Mouse (Mus musculus) liver, embryonic 12.5 days (tissue): ENCODE measurements around the gene Pnmal1. TPM values are rescaled to one million over a fixed set of nuclear protein-coding genes. Genes with fewer than 3 reads are reported as not detected.
"Not testable (repeated sequence)": the region's sequence is repeated elsewhere in the genome, so short reads cannot be mapped to it uniquely, and the experiment has no call there.

Experiments used
- ATAC-seq: fragments of 200-750 bp; cut with Nextera tagmentation; 2 replicates; pipeline ENCODE4 v1.8.0; 2017; ENCODE audit warnings: moderate number of reproducible peaks, mild to moderate bottlenecking, moderate library complexity
- H3K27ac ChIP-seq: fragments of 300-500 bp; sonication (generic); 2 replicates; pipeline ENCODE4 v1.5.1; 2016; ENCODE audit warnings: mild to moderate bottlenecking
- H3K27me3 ChIP-seq: fragments of 300-500 bp; sonication (generic); replicated peaks from 2 replicates; pipeline ENCODE4 v1.6.1; 2016; ENCODE audit warnings: mild to moderate bottlenecking, moderate library complexity
- H3K36me3 ChIP-seq: fragments of 300-500 bp; sonication (generic); 2 replicates; pipeline ENCODE4 v1.6.1; 2016; ENCODE audit warnings: mild to moderate bottlenecking, moderate library complexity
- H3K4me1 ChIP-seq: fragments of 300-500 bp; sonication (generic); 2 replicates; pipeline ENCODE4 v1.6.1; 2016
- H3K4me2 ChIP-seq: fragments of 300-500 bp; sonication (generic); 2 replicates; pipeline ENCODE4 v1.6.1; 2016; ENCODE audit warnings: mild to moderate bottlenecking, moderate library complexity
- H3K4me3 ChIP-seq: fragments of 300-500 bp; sonication (generic); 2 replicates; pipeline ENCODE4 v1.5.1; 2016; ENCODE audit warnings: mild to moderate bottlenecking, moderate library complexity
- H3K9ac ChIP-seq: fragments of 300-500 bp; sonication (generic); 2 replicates; pipeline ENCODE4 v1.6.1; 2016; ENCODE audit warnings: mild to moderate bottlenecking, moderate library complexity
- H3K9me3 ChIP-seq: fragments of 300-500 bp; sonication (generic); replicated peaks from 2 replicates; pipeline ENCODE4 v1.6.1; 2016; ENCODE audit warnings: mild to moderate bottlenecking, moderate library complexity
- WGBS: fragments of 180-500 bp; shearing (Covaris S2); methylation state at CpG from one replicate; pipeline ENCODE4 v1.1.7; 2016; ENCODE audit not compliant: insufficient replicate concordance; 5-methylcytosine and 5-hydroxymethylcytosine counted together
- polyA plus RNA-seq: library from polyadenylated mRNA; unstranded; fragments of >200 nt; fragmentation: Nextera tagmentation; extraction: Ambion mirVana; gene quantifications from 2 replicates; pipeline ENCODE4 v1.2.1, GENCODE M21; 2016

Pnmal1 gene
- polyA plus RNA-seq, 1 experiment from 2014 or later = 0.05 TPM

DNA sequence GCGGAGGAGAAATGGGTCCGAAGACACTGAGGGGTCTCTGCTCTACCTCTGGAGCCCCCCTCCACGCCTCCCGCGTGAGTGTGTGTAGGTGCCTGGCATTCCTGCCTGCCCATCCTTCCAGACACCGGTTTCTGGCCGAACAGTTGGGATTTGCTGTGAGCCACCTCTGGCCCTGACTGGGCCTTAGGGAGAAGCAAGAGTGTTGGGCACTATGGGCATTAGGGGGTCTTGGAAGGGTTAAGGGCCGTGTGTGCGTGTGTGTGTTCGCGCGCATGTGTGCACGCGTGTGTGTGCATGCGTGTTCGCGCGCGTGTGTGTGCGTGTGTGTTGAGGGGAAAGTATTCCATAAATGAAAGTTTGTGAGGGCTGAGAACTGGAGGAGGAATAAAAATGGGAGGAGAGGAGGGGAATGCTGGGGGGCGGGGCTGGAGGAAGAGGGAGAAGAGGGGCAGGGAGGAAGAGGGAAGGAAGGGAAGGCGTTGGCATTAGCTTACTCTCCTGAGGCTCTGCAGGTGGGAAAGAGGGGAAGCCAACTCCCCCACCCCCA, 12.1 kb upstream of the Pnmal1 start:
- 22% methylated on average over 21 of the region's 22 CpGs for WGBS
- ATAC-seq = no peak
- peaks cover 33% of the 10 kb centered on the region for H3K4me1 ChIP-seq
- H3K36me3 ChIP-seq = no peaks in the 10 kb centered on the region
- H3K9ac ChIP-seq = no peak overlapping the region
- peak overlapping the region; percentile 45 for H3K4me2 ChIP-seq
- peaks cover 87% of the 10 kb centered on the region for H3K27me3 ChIP-seq
- H3K4me3 ChIP-seq = 0 out of 2 replicates have a peak overlapping the region, but pooled peaks have one; percentile 20
- no peaks in the 10 kb centered on the region for H3K9me3 ChIP-seq
- H3K27ac ChIP-seq = no peak overlapping the region

- H3K4me3 ChIP-seq = no peak overlapping the region
- peaks cover 82% of the 10 kb centered on the region for H3K27me3 ChIP-seq
- no peak overlapping the region for H3K4me2 ChIP-seq
- peaks cover 33% of the 10 kb centered on the region for H3K4me1 ChIP-seq
- no peak overlapping the region for H3K27ac ChIP-seq
- H3K9ac ChIP-seq = no peak overlapping the region
- no peaks in the 10 kb centered on the region for H3K9me3 ChIP-seq
- WGBS = 10% methylated on average over 4 of the region's 4 CpGs
- H3K36me3 ChIP-seq = no peaks in the 10 kb centered on the region
- no peak for ATAC-seq
Measured at GRCm38 (mm10) chr7:16947959-16948361, 11.5 kb upstream of the Pnmal1 start.

GRCm38 (mm10) chr7:16948923-16949458, 10.5 kb upstream of the Pnmal1 start:
- Histone ChIP-seq H3K4me1 (peaks cover 33% of the 10 kb centered on the region), H3K27me3 (peaks cover 71% of the 10 kb centered on the region), H3K9ac (no peak overlapping the region), H3K36me3 (no peaks in the 10 kb centered on the region), H3K4me3 (no peak overlapping the region), H3K27ac (no peak overlapping the region), H3K4me2 (no peak overlapping the region), H3K9me3 (no peaks in the 10 kb centered on the region)
- WGBS = 41% methylated on average over 8 of the region's 8 CpGs
- ATAC-seq = no peak

GRCm38 (mm10) chr7:16949908-16950841, 9.3 kb upstream of the Pnmal1 start:
- H3K4me2 ChIP-seq = peak overlapping the region; percentile 61
- H3K4me1 ChIP-seq = peaks cover 21% of the 10 kb centered on the region
- H3K9ac ChIP-seq = no peak overlapping the region
- H3K27ac ChIP-seq = no peak overlapping the region
- 8% methylated on average over 29 of the region's 29 CpGs for WGBS
- no peaks in the 10 kb centered on the region for H3K9me3 ChIP-seq
- peaks cover 60% of the 10 kb centered on the region for H3K27me3 ChIP-seq
- H3K4me3 ChIP-seq = peak overlapping the region; percentile 30
- H3K36me3 ChIP-seq = no peaks in the 10 kb centered on the region
- peak; percentile 36 for ATAC-seq

- H3K36me3 ChIP-seq = no peaks in the 10 kb centered on the region
- peaks cover 51% of the 10 kb centered on the region for H3K27me3 ChIP-seq
- 25% methylated on average over 18 of the region's 18 CpGs for WGBS
- no peak overlapping the region for H3K27ac ChIP-seq
- H3K4me2 ChIP-seq = 0 out of 2 replicates have a peak overlapping the region, but pooled peaks have one; percentile 0
- H3K9me3 ChIP-seq = no peaks in the 10 kb centered on the region
- H3K4me3 ChIP-seq = no peak overlapping the region
- peak; percentile 66 for ATAC-seq
- no peak overlapping the region for H3K9ac ChIP-seq
- peaks cover 21% of the 10 kb centered on the region for H3K4me1 ChIP-seq
Measured at GRCm38 (mm10) chr7:16950861-16951635, 8.4 kb upstream of the Pnmal1 start.

DNA sequence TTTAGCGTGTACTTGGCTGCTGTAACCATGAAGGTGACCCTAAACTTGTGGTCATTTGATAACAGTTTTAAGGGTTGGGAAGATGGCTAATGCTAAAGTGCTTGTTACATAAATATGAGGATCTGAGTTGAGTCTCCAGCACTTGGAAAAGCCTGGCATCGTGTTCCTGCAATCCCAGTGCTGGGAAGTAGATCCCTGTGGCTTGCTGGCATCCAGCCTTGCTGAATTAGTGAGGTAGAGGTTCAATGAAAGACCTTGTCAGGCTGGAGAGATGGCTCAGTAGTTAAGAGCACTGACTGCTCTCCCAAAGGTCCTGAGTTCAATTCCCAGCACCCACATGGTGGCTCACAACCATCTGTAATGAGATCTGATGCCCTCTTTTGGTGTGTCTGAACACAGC, 5.7 kb upstream of the Pnmal1 start:
- peaks cover 16% of the 10 kb centered on the region for H3K4me1 ChIP-seq
- not testable (repeated sequence) for H3K36me3 ChIP-seq, ATAC-seq, H3K27ac ChIP-seq, H3K4me2 ChIP-seq, H3K4me3 ChIP-seq, H3K9ac ChIP-seq, H3K9me3 ChIP-seq
- peaks cover 24% of the 10 kb centered on the region for H3K27me3 ChIP-seq
- 48% methylated on average over 2 of the region's 2 CpGs for WGBS

GRCm38 (mm10) chr7:16955712-16956111, 3.8 kb upstream of the Pnmal1 start:
- H3K36me3 ChIP-seq = no peaks in the 10 kb centered on the region
- no peak overlapping the region for H3K4me2 ChIP-seq
- 40% methylated on average over 4 of the region's 4 CpGs for WGBS
- H3K27ac ChIP-seq = no peak overlapping the region
- ATAC-seq = no peak
- H3K9me3 ChIP-seq = no peaks in the 10 kb centered on the region
- H3K27me3 ChIP-seq = peaks cover 18% of the 10 kb centered on the region
- peaks cover 6% of the 10 kb centered on the region; the same call in 1 of the 2 replicates for H3K4me1 ChIP-seq
- H3K4me3 ChIP-seq = no peak overlapping the region
- no peak overlapping the region for H3K9ac ChIP-seq

DNA sequence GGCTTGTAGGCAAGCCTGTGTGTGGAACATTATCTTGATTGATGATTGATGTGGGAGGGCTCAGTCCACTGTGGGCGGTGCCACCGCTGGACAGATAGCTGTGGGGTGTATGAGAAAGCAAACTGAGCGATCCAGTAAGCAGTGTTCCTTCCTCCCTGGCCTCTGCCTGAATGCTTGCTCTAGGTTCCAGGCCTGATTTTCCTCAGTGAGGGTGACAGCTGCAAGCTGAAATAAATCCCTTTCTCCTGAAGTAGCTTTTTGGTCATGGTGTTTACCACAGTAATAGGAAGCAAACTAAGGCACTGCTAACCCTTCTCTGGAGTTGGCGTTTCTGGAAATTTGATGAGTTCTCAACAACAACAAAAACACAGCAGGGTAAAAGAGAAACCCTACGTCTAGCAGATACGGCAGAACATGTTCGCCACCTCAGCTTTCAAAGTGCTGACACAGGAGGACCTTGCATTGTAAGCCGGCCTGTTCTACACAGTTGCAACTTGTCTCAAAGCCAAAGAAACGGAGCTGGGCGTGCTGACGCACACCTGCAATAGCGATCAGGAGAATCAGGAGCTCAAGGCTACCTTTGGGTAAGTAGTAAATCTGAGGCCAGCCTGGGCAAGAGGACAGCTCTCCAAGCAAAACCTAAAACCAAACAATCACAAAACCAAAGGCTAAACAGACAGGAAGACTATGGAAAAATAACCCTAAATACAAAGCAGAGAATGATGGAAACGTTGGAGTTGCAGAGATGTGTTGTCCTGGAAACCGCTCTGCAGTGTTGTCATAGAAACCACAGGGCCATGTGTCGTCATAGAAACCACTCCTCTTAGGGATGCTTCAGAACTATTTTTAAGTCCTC, 2.8 kb upstream of the Pnmal1 start:
- no peak for ATAC-seq
- Histone ChIP-seq H3K27ac (no peak overlapping the region), H3K36me3 (no peaks in the 10 kb centered on the region), H3K4me1 (no peaks in the 10 kb centered on the region), H3K9me3 (no peaks in the 10 kb centered on the region), H3K4me2 (no peak overlapping the region), H3K9ac (no peak overlapping the region), H3K4me3 (no peak overlapping the region), H3K27me3 (peaks cover 14% of the 10 kb centered on the region)
- WGBS = 57% methylated on average over 15 of the region's 15 CpGs

DNA sequence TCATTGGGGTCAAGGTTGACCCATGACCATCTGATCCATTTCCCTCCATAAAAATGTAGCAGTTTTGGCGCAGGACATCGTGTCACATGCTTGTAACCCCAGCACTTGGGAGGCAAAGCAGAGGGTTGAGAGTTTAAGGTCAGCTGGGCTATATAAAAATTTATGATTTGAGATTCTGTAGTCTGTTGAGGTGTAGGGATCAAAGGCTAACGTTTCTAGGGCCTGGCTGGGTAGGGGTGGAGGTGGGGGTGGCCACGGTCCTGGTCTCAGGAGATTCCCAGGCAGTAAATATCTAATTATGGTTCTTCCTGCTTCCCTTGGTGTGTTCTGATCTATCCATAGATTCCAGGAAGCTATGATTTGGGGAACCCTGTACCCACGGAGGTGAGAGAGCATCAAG, 2.2 kb downstream of the Pnmal1 start:
- ATAC-seq = no peak
- Histone ChIP-seq H3K4me1 (no peaks in the 10 kb centered on the region), H3K27me3 (peaks cover 14% of the 10 kb centered on the region), H3K4me2 (no peak overlapping the region), H3K27ac (no peak overlapping the region), H3K4me3 (no peak overlapping the region), H3K9ac (no peak overlapping the region), H3K36me3 (no peaks in the 10 kb centered on the region), H3K9me3 (no peaks in the 10 kb centered on the region)
- 59% methylated on average over 5 of the region's 5 CpGs for WGBS

DNA sequence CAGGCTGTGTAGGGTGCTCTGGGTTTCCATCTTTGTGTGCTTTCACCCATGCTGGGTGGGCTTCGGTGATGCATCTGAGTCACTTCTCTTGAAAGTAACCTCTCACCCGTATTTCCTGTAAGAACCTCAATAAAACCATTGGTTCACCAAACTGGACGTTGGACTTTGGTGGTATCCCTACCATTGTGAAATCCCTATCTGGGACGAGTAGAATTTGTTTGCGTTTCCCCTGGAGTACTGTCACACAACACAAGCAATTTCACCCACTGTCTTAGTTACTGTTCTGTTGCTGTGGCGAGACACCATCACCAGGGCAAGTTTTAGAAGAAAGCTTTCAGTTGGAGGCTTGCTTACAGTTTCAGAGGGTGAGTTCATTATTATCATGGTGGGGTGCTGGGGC, 8.9 kb downstream of the Pnmal1 start:
- H3K9ac ChIP-seq = no peak overlapping the region
- ATAC-seq = no peak
- H3K27me3 ChIP-seq = no peaks in the 10 kb centered on the region
- no peaks in the 10 kb centered on the region for H3K9me3 ChIP-seq
- H3K36me3 ChIP-seq = no peaks in the 10 kb centered on the region
- H3K27ac ChIP-seq = no peak overlapping the region
- H3K4me2 ChIP-seq = no peak overlapping the region
- H3K4me3 ChIP-seq = no peak overlapping the region
- 64% methylated on average over 6 of the region's 6 CpGs for WGBS
- no peaks in the 10 kb centered on the region; the same call in 1 of the 2 replicates for H3K4me1 ChIP-seq

DNA sequence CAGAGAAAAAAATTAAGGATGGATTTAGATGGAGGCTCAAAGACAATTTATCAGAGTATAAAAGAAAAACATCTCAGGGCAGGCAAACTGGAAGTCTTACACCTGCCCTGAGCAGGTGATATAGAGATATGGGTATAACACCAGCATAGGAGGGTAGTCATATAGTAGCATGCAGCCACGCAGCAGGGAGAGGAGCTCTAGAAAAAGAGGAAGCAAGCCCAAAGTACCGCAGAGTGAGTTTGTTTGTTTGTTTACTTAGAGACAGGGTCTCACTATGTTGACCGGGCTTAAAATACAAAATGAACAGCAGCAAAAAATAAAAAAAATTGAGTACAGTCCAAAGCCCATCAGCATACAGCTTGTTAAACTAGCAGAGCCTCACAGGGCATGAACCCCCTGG, 11.7 kb downstream of the Pnmal1 start:
- Histone ChIP-seq H3K27ac (no peak overlapping the region), H3K4me2 (no peak overlapping the region), H3K9me3 (no peaks in the 10 kb centered on the region), H3K4me1 (no peaks in the 10 kb centered on the region; the same call in 1 of the 2 replicates), H3K9ac (no peak overlapping the region), H3K27me3 (no peaks in the 10 kb centered on the region), H3K4me3 (no peak overlapping the region), H3K36me3 (no peaks in the 10 kb centered on the region)
- ATAC-seq = no peak
- 42% methylated on average over 3 of the region's 3 CpGs for WGBS
